Mouse (Mus musculus) left cerebral cortex, adult 9 months (tissue): ENCODE measurements around the gene Slc2a1.

Experiments used
- DNase-seq, 2 experiments: peaks; one replicate each; pipeline ENCODE4 v3.0.0; 2022; ENCODE audit warnings: low spot score in 2 of 2

The Slc2a1 gene

GRCm38 (mm10) chr4:119108495-119109408 lies at the start of gene Slc2a1:
Gene Slc2a1, plus strand, starts transcription at chr4:119108711.
- peak; percentile 75 to 87 for DNase-seq

DNA sequence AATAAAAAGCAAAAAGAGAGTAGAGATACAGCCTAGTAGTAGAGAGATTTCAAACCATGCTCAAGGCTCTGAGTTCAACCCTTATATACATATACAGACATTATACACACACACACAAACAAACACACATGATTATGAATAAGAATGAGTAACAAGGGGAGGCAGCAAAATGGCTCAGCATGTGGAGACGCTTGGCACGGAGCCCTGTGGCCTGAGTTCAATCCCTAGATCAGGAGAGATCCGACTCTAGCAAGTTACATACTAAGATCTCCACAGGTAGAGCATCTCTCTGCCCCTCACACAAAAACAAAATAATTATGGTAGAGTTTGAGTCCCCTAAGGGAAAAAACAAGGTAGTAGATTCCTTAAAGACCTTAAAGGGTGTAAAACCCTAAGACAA lies 41.7 kb upstream of the Slc2a1 start:
- DNase-seq = no peak

GRCm38 (mm10) chr4:119067204-119067603 lies 41.3 kb upstream of the Slc2a1 start:
- DNase-seq = no peak

DNA sequence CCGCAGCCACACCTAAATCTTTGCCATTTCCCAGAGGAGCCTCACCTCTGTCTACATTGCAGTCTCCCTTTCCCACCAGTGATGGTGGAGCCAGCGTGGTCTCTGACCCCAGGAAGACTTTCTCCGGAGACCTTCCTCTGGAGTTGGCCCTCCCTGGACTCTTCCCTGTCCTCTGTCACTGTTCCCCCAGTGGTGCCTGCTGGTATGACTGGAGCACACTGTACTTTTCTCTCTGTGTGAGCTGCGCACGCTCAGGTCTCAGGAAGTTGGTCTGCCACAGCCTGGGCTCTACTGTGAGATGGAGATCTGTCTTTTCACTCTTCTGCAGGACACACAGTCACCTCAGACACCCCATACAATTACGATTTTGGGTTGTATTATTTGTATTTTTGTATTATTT lies 39.6 kb upstream of the Slc2a1 start:
- no peak for DNase-seq

- no peak for DNase-seq
Observed at GRCm38 (mm10) chr4:119070181-119070580, 38.3 kb upstream of the Slc2a1 start.

DNA sequence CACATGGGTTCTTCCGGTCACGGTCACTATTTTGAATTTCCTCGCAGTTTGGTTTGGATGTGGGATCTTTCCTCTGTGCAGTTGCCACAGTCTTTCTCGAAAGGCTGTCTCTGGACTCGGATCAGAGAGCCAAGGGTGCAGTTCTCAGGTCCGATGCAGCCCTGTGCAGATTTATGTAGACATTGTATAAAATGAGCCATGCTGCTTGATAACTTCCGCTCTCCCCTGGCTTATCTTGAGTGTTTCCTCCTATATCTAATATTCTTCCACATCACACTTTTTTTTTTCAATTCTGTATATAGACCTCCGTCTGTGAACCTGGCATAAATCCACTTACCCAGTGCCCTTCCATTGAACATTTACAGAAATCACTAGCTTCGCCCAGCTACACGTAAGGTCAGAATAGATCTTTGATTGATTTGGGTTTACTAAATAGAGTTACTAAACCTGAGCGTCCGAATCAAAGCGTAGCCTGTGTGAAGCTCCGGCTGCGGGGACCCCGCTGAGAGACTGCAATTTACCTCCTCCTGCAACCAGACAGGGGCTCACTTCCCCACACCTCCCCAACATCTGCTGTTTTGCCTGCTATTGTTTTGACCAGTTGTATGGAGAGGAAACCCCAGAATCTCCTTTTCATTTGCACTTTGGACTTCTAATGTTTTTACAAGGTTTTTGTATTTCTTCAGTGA lies 37.4 kb upstream of the Slc2a1 start:
- no peak for DNase-seq

DNA sequence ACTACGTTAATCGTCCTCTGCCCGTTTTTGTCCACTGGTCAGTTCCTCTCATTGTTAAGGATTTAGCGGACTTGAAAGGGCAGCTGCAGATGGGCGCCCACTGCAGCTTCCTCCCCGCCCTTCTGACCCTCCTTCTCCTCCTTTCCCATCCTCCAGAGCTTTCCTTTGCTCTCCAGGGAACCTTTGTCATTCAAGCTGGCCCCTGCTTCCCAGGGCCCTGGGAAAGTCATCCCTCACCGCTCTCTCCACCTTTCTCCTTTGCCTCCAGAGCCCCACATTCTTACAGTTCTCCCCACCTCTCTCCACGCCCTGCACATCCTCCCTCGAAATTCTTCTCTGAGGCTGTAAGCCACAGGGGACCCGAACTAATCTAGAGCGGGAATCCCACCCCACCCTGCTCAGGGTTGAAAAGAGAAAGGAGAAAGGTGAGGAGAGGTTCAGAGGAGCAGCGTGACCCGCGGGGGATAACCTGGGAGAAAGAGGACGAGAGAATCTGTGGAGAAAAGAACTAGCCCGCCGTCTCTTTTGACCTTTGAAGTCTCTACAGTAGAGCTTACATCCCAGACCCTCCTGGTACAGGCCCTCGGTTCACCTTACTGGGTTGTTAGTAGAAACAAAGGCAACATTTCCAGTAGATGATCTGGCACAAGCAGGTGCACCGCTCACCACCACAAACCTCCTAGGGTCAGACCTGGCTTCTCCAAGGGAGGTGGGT lies 36.7 kb upstream of the Slc2a1 start:
- DNase-seq = no peak

DNA sequence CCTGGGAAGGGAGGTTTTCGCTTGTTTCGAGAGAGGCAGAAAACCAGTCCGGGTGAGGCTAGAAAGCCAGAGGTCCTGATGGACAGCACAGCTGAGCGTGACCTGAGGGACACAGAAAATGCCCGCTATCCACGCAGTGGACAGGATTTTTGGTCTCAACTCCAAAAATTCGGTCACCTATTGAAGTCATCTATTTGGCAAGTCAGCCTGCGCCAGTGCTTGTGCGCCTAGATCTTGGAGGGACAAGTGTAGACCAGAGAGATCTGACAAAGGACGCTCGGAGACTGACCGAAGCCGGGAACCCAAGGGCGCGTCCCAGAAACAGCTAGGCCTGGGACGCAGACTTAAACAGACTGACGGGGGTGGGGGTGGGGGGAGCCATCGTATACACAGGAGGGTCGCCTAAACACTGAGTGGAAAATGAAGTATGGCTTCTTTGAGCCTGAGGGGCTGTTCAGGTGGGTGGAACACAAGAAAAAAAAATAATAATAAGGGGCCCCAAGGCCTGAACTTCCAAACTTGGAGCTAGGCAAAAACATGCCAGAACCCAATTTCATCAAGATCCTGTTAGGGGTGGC lies 36.1 kb upstream of the Slc2a1 start:
- no peak for DNase-seq

DNA sequence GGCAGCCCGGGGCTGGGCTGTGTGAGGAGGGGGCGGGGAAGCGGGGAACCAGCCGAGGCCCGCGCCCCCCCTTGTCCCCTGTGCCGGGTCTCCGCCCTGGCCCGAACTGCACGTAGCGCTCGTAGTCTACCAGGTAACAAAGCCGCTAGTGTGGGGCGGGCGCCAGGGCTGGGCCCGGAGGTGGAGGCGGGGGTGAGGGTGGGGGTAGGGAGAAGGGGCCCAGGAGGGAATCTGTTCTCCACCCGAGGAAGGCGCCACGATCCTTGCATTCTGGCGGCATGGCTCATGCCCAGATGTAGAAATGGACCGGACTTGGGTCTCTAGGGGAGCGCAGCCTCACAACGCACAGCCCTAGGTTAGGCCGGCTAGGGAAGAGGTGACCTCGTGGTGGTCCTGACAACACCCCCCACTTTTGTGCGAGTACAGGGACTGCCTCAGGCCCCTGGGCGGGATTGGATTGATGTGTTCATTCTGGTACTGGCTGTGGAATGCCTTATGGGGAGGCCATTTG lies 35.5 kb upstream of the Slc2a1 start:
- no peak for DNase-seq

- no peak for DNase-seq
Observed at GRCm38 (mm10) chr4:119073626-119074025, 34.9 kb upstream of the Slc2a1 start.

DNA sequence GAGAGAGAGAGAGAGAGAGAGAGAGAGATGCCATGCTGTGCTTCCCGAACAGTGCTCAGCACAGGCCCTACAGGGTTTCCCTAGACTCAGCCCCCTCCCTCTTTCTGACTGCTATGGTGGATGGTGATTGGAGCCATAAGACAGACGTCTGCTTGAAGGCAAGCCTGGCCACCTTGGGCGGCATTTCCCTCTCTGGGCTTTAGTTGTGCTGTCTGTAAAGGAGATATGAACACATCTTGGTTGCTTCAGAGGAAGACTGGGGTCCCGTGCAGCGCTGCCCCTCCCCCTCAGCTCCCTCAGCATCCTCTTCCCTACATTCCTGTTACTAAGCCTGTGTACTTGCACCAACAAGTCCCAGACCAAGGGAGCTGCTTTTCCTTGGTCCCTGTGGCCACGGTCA lies 33.9 kb upstream of the Slc2a1 start:
- no peak for DNase-seq

DNA sequence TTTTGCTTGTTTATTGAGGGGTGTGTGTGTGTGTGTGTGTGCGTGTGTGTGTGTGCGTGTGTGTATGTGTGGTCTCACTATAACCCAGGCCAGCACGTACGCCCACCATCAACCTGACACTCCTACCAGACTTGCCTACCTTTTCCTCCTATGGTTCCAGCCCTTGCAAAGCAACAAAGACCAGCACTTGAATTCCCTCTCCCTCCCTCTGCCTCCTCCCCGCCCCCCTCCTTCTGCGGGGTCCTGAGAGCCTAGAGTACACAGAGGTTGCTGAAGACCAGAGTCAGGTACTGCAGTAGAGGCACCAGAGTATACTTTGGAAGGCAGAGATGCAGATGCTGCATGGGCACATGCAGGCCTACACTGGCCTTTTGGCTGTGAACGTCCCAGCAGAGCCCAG lies 33.2 kb upstream of the Slc2a1 start:
- no peak for DNase-seq

- DNase-seq = no peak
Observed at GRCm38 (mm10) chr4:119076336-119076735, 32.2 kb upstream of the Slc2a1 start.

DNA sequence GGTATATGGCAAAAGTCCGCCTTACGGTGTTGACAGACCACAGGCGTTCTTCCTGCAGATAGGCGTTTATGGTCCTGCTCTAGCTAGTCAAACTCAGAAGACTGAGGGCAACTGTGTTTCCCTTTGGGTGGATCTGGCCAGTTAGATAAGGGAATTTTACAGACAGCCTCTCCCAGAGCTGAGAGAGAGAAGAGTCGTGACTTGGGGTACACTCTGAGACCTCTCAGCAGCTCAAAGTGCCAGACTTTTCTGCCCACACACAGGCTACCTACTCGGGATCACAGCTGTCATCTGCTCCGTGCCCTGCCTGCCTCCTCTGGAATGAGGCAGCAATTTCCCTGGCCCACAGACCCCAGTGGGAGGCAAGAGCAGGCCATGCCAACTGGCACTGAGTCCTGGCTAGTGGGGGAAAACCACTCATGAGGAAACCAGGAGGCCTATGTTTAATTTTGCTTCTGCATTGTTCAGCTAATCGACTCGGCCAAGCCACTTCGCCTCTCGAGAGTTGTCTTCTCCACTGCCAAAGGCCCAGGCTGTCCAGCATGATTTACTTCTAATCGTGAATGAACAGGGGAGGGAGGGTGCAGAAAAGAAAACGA lies 31.3 kb upstream of the Slc2a1 start:
- DNase-seq = peak in 1 of 2 experiments; percentile 15

DNA sequence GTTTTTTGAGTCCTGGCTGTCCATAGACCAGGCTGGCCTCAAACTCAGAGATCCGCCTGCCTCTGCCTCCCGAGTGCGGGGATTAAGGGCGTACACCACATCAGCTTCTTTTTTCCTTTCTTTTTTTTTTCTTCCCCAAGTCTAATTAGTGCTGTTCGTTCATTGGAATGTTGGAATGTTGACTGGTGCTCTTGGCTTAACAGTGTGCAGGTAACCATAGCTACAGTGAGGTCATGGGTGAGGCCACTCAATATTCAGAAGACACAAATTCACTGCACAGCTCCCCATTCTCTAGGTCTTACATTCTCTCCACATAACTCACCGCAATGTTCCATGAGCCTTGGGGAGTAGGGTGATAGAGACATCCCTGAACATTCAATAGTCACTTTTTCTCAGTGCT lies 28.6 kb upstream of the Slc2a1 start:
- DNase-seq = no peak

DNA sequence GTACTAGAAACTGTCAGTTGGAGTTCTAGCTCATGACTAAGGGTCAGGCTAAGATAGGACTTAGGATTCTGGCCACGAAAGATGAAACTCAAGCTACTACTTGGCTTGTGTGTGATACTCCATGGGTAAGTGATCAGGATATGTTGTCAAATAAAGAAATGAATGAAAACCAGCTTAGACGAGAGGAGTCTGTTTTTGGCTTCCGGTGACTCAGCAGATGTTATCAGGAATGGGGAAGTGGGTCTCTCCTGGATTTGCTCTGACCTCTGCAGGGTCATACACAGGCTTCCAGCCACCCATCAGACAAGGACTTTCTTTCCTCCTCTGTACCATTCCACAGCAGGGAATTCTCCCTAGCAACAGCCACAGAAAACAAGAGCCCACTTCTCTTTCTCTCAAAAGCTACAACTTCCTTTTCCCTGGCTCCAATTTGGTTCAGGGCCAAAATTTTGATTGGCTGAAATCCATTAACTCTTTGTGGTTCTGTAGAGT lies 25.7 kb upstream of the Slc2a1 start:
- DNase-seq = no peak

DNA sequence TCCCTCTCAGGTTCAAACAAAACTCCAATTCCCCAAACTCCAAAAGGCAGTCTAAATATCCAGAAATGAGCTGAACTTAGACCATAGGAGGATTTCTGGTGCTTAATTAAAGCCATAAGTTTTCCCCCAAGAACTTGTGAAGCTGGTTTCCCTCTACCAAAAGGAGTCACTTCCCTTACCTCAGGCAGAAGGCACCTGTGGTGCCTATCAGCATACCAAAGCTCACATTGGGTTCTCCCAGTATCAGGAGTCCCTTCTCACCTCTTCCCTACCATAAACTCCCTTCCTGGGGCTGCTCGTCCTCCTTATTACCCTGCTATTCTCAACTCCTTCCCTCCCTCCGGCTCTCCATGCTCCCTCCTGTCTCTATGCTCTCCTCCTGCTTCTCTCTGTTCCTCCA lies 20.1 kb upstream of the Slc2a1 start:
- no peak for DNase-seq

DNA sequence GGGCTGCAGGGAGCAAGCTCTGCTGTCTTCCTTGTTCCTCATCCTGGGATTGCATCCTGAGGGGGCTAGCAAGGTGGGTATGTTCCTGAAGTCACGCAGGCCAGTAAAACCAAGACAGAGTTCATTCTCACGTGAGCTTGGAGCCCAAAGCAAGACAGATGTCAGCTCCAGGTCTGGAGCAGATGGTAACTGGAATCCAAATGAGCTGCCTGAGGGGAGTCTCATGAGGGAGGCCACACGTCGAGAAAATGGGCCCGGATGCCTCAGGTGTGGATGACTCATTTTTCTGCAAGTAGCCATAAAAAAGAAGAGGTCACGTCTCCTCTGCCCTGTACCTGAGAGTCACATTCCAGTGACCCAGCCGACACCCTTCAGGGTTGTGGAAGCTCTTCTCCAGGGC lies 14.6 kb upstream of the Slc2a1 start:
- no peak for DNase-seq

GRCm38 (mm10) chr4:119094987-119095386 lies 13.5 kb upstream of the Slc2a1 start:
- no peak for DNase-seq

- no peak for DNase-seq
Observed at GRCm38 (mm10) chr4:119096401-119096800, 12.1 kb upstream of the Slc2a1 start.

DNA sequence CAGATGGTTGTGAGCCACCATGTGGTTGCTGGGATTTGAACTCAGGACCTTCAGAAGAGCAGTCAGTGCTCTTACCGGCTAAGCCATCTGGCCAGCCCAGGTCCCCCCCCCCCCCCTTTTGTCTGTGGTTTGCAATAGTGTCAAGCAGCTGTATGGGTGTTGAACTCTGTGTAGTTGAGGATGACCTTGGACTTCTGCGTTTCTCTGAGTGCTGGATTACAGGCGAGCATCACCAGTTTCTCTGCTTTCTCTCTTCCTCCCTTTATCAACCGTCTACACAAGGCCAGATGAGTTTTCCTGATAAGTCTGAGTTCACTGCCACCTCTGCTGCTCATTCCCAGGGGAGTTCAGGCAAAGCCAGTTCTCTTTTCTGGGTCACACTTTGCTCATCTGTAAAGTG lies 11.1 kb upstream of the Slc2a1 start:
- DNase-seq = no peak
